Mouse (Mus musculus): ENCODE data around the gene Slc1a2. TPM values are rescaled to one million over a fixed set of nuclear protein-coding genes. Genes with fewer than 3 reads are reported as not detected.

The Slc1a2 gene
- total RNA-seq, 1 experiment from 2014 or later, result not detected

DNA sequence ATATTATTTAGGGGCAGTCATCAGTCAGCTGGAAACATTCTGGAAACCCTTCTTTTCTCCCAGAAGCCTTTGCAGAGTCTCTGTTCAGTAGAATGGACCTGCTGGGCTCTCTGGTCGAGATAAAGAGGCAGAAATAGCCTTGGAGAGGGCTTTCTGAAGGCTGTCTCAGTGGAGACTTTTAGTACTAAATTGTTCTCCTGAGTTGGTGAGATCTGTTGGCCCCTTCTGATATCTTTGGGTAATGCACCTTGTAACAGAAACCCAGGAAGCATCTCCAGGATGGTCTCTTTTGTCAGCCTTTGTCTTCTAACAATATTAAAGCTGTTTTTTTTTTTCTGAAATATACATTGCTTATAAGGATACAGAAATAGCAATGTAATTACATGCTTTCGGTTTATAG is 2.6 kb downstream of the Slc1a2 start:
- no peak for ATAC-seq (ENCODE audit: extremely low read depth, insufficient number of reproducible peaks, low FRiP score, poor library complexity, severe bottlenecking)

DNA sequence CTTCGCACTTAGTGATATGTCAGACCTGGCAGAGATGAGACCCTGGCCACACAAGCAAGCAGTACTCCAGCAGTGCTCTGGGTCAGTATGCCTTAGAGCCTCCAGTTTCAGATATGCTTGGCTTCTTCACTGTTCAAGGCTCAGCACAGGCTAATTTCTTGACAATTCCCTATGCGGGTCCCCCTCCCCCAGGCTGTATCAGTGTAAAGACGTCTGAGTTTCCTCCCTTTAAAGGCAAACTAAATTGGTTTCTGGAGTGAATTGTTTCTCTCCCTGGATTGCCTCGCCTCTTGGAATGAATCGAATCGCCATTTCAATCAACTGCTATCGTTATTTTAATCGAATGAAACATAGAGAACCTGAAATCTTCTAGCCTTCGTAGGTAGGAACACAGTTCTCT is 4.5 kb downstream of the Slc1a2 start:
- no peak for ATAC-seq (ENCODE audit: extremely low read depth, insufficient number of reproducible peaks, low FRiP score, poor library complexity, severe bottlenecking)

DNA sequence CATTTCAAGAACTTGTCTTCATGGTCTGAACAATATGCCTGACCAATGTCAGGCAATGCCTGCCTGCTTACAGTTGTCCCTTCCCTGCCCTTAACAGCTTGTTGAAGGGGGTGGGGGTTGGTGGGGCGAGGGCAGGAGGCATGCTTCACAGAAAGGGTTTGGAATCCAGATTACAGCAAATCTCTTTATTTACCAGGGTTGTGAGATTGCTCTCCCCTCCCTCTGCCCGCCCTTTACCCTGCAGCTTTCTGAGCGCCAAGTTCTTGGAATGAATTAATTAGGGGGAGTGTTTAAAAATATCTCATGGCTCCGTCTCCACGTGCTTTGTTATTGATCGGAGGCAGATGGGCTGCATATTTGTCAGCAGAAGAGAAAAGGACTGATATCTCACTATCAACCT is 4.9 kb downstream of the Slc1a2 start:
- no peak for ATAC-seq (ENCODE audit: extremely low read depth, insufficient number of reproducible peaks, low FRiP score, poor library complexity, severe bottlenecking)

GRCm38 (mm10) chr2:102663865-102664264 is 5.4 kb downstream of the Slc1a2 start:
- no peak for ATAC-seq (ENCODE audit: extremely low read depth, insufficient number of reproducible peaks, low FRiP score, poor library complexity, severe bottlenecking)

DNA sequence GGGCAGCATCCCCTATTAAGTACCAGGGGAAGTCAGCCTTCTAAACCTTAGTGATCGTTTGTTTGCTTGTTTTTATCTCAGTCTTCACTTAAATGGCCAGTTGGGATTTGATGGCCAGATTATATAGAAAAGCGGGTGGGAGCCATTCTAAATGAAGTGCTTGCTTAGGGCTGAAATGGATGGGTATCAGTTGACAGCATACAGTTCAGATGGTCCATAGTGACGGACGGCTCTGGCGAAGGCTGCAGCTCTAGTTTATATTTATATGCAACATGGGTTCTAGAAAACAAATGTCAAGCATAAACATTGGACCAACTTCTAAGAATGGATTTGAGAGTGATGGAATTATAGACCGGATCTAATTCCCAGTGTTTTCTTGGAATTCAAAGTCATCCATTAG is 9.5 kb downstream of the Slc1a2 start:
- no peak for ATAC-seq (ENCODE audit: extremely low read depth, insufficient number of reproducible peaks, low FRiP score, poor library complexity, severe bottlenecking)

DNA sequence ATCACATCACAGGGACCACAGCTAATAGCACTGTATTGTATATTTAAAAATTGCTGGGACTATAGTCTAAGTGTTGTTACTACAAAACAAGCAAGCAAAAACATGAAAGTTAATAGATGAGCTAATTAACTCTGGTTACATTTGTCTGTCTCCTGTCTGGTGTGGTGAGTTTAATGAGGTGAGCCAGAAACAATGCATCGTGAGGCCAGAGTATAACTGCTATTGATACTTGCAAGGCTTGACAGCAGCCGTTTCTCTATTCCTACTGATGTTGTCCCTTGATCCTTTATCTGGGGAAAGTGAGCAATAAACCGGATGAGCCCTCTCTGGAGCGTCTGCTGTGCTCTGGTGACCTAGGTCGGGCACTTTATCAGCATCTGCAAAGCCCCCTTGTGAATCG is 11.1 kb downstream of the Slc1a2 start:
- ATAC-seq (ENCODE audit: extremely low read depth, insufficient number of reproducible peaks, low FRiP score, poor library complexity, severe bottlenecking), result no peak

DNA sequence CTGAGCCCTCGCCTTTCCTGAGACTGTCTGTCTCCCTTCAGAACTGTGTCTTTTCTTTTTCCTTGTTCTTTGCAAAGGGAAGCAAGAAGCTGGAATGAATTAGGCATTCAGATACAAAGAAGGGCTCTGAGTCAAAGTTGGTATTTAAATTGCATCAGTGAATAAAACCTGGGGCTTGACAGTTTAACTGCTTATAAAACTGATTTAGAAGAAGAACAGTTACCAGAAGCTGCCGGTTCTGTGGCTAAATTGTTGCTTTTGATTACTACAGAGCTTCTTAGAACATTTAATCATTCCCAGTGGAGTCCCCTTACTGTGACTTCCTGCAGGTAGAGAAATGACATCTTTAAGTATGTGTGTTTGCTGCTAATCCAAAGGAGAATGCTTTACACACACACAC is 16.1 kb downstream of the Slc1a2 start:
- no peak for ATAC-seq (ENCODE audit: extremely low read depth, insufficient number of reproducible peaks, low FRiP score, poor library complexity, severe bottlenecking)

GRCm38 (mm10) chr2:102675275-102675674 is 16.8 kb downstream of the Slc1a2 start:
- no peak for ATAC-seq (ENCODE audit: extremely low read depth, insufficient number of reproducible peaks, low FRiP score, poor library complexity, severe bottlenecking)

DNA sequence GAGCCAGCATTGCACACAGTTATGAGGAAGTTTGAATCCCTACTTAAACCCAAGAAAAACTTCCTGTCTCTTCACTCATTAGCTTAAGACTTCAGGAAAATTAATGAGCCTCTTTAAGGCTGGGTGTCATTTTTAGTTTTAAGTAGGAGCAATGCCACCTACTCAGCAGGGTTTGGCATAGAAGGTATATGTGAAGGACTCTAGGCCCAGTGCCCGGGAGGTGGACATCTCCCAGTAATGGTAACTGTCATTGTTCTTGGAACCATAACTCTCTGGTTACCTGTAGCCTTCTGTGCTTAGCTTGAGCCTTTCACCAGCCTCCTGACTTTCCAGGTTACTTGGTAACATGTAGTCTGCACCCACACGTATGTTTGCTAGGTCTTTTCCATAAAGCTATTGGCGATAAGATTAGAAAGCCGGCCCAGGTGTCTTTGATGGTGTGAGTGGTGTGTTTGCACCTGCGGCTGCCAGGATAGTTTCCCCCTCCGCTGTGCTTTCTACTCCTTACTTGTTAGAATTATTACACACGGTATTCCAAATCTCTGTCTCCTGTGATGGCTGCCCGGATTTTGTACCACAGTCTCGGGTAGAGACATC is 18.4 kb downstream of the Slc1a2 start:
- no peak for ATAC-seq (ENCODE audit: extremely low read depth, insufficient number of reproducible peaks, low FRiP score, poor library complexity, severe bottlenecking)

DNA sequence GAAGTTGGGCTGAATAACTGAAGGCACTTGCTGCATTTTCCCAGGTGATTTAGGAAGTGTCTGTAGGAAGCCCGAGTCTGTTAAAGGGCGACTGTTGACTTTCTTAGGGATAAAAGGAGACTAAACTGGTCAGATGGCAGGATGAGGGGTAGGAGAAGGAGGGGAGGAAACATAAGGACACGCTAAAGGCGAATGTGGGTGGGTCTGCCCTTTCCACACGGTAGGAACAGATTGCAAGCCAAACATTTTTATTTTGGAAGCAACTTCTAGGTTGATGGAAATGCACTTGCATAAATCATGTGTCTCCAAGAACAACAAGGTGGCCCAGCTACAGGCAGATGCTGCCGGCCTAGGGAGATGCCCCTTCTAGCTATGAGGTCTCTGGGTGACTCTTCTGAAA is 18.9 kb downstream of the Slc1a2 start:
- ATAC-seq (ENCODE audit: extremely low read depth, insufficient number of reproducible peaks, low FRiP score, poor library complexity, severe bottlenecking), result no peak

DNA sequence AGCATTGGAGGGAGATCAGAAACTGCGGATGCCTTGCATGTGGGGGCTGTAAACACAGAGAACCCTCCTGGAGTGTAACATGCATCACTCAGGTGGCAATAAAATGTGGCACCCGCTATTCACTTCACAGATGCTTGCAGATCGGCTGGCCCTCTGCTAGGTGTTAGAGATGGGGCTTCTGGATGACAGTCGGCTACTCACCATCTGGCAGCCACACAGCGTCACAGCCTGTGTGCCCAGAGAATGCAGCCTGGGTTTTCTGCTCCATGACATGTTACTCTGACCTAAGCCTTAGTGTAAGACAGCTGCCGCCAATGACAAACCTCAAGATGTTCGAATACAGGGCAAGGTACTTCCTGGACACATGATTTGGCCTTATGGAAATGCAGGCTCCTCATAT is 22.9 kb downstream of the Slc1a2 start:
- ATAC-seq (ENCODE audit: extremely low read depth, insufficient number of reproducible peaks, low FRiP score, poor library complexity, severe bottlenecking), result no peak

DNA sequence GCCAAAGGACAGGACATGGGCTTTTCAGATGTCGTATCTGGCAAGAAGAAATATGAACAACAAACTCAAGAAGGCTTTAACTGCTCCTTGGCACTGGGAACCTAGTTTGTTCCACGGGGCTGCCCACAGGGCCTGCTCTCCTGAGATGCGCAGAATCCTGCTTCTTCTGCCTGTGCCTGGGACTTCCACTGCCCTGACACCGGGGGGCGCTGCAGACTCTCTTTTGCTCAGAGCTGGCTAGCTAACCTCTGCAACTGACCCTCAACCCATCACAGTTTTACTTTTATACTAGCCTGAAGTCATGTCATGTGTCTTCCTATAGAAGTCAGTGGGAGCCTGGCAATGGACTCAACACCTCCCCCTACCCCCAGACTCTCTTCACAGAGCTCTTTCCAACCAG is 23.7 kb downstream of the Slc1a2 start:
- 0 out of 2 replicates have a peak, but pooled peaks have one; percentile 30 for ATAC-seq (ENCODE audit: extremely low read depth, insufficient number of reproducible peaks, low FRiP score, poor library complexity, severe bottlenecking)

- ATAC-seq (ENCODE audit: extremely low read depth, insufficient number of reproducible peaks, low FRiP score, poor library complexity, severe bottlenecking), result no peak
These were observed 27.1 kb downstream of the Slc1a2 start for GRCm38 (mm10) chr2:102685371-102686107.

GRCm38 (mm10) chr2:102686108-102686450 is 27.6 kb downstream of the Slc1a2 start:
- ATAC-seq (ENCODE audit: extremely low read depth, insufficient number of reproducible peaks, low FRiP score, poor library complexity, severe bottlenecking), result no peak

DNA sequence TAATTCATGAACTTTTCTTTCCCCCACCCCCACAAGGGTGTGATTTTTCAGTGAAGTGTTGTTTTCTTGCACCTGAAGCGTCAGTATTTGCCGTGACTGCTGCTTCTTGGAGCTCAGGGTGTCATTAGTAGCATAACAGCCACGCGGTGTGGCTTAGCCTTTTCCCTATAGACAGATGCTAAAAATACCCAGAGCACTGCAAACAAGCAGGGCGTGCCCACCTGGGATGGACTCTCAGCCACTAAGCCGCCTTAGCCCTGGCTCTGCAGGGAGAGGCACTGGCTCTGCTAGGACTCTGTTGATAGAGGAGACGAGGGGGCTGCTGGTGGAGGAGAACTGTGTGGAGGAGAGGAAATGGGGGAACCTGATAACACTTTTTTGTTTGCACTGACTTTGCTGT is 35.1 kb downstream of the Slc1a2 start:
- ATAC-seq (ENCODE audit: extremely low read depth, insufficient number of reproducible peaks, low FRiP score, poor library complexity, severe bottlenecking), result no peak

GRCm38 (mm10) chr2:102694750-102695149 is 36.3 kb downstream of the Slc1a2 start:
- ATAC-seq (ENCODE audit: extremely low read depth, insufficient number of reproducible peaks, low FRiP score, poor library complexity, severe bottlenecking), result no peak

DNA sequence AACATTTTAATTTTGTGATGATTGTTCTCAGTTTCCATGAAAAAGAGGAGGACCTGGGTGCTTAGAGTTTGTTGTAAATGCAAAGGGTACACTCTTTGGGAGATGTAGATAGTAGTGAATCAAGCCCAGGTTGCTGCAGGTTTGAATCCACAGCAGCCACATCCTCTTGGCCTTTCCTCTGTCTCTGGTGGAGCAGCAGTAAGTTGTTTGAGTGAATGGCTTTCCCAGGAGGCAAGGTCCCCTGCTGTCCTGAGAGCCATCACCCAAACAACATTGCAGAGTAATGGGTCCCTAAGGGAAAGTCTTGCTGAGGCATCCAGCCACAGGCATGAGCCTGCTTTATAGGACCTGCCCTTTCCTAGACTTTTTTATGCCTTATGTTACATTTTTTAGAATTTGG is 37.1 kb downstream of the Slc1a2 start:
- no peak for ATAC-seq (ENCODE audit: extremely low read depth, insufficient number of reproducible peaks, low FRiP score, poor library complexity, severe bottlenecking)

DNA sequence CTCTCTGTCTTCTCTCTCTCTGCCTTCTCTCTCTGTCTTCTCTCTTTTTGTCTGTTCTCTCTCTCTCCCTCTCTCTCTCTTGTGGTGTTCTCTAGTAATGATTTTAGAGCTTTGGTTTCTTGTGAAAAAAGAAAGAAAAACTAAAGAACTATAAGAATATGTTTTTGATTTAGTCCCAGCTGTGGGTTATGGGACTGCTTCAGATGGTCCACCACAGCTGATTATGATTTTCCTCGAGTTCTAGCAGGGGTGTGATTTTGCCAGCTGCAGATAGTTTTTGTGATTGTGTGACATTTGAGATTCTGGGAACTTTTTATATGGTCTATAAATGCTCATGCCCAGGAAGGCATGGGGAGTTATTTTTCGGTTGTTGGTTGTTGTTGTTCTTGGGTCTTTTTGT is 39.3 kb downstream of the Slc1a2 start:
- no peak for ATAC-seq (ENCODE audit: extremely low read depth, insufficient number of reproducible peaks, low FRiP score, poor library complexity, severe bottlenecking)

DNA sequence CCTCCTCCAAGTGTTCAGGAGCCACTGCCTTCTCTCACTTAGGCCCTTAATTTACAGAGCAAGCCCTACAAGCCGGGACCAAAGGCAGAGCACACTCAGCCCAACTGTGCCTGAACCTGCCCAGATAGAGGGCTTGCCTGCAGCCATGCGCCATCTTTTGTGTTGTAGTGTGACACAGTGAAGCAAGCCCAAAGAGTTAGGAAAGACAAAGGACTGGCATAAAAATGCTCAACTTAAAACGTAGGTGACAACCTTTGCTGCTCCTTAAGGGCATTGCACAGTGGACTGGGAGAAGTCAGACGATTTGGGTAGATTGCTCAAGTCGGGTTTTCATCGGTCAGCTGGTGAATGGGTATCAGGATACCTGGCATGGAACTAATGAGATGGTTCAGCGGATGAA is 41.5 kb downstream of the Slc1a2 start:
- no peak for ATAC-seq (ENCODE audit: extremely low read depth, insufficient number of reproducible peaks, low FRiP score, poor library complexity, severe bottlenecking)

GRCm38 (mm10) chr2:102700695-102701094 is 42.2 kb downstream of the Slc1a2 start:
- ATAC-seq (ENCODE audit: extremely low read depth, insufficient number of reproducible peaks, low FRiP score, poor library complexity, severe bottlenecking), result no peak

GRCm38 (mm10) chr2:102701382-102701781 is 42.9 kb downstream of the Slc1a2 start:
- ATAC-seq (ENCODE audit: extremely low read depth, insufficient number of reproducible peaks, low FRiP score, poor library complexity, severe bottlenecking), result no peak
